Mouse (Mus musculus): Measurements from ENCODE around the gene Jph2.

The Jph2 gene

DNA sequence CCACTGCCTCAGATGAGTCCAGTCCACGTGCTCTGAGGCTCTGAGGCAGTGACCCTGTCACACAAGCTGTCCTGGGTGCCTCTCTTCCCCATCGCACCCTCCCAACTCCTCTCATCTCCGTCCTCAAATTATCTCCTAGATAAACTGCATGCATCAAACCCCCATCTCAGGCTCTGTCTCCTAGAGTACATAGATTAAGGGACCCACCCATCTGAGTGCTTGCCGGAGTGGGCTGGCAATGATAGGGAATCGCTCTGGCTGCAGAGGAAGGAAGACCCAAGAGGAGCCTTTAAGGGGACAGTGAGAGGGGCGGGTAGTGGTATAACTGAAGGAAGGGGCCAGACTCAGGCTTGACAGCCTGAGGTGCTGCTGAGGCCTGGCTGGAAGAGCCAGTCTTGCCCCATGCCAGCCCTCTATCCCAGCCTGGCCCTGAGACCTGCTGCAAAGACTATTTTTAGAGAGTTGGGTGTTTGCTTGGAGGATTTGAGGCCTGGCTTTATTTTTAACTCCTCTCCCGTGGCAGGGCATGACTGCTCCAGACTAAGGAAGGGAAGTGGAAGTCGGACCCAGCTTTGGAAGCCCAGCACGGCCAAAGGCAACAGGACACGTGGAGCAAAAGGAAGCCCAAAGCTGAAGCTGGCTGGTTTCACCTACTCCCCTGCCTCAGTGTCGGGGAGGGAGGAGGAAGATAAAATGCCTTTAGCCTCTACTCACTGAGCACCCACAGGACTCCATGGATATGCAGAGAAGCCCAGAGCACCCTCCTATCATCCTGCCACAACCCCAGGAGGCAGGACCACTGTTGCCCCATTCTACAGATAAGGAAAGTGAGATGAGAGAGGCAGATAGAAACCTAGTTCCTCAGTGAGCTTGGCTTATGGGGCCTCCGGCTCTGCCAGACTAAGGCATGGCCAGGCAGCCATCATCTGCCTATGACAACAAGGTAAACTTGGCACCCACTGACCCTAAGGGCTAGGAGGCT is 34.6 kb downstream of the Jph2 start:
- no peak for DNase-seq (ENCODE audit: low read depth, low spot score)

DNA sequence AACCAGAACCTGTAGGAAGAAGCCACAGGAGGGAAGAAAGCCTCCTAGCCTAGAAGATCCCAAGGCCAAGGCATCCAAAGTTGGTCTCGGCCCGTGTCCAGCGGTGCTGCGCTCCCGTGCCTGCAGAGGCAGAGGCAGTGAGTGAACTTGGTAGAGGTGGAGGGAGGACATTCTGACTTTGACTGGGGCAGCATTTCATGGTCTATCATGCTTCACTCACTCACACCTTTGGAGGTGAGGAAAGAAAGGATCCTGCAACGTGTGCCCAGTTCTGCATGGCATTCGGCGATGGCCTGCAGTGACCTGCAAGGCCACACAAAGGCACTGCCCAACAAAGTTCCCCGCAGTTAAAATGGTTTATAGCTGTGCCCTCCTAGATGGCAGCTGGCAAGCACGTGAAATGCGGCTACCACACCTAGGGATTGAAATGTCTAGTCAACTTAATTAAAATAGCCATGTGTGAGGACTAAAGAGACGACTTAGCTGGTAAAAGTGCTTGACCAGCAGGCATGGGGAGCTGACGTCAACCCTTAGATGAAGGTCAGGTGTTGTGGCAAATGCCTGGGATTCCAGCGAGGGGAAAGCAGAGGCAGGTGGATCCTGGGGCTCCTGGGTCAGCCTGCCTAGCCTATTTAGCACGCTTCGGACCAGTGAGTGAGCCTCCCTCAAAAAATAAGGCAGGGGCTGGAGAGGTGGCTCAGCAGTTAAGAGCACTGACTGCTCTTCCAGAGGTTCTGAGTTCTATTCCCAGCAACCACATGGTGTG is 36.8 kb downstream of the Jph2 start:
- DNase-seq (ENCODE audit: low read depth, low spot score), result no peak

DNA sequence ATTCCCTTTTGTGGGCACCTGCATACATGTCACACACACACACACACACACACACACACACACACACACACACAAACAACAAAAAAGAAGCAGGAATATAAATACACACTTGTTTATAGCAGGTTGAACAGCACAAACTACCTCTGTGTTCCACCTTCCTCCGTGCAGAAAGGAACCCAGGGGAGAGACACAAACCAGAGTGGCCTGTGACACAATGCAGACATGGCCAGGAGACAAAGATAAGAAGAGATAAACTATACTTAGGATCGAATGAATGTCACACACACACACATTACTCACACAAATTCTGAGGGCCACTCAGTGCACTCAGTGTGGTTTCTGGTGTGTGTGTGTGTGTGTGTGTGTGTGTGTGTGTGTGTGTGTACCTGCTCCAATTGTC is 38.5 kb downstream of the Jph2 start:
- no peak for DNase-seq (ENCODE audit: low read depth, low spot score)

DNA sequence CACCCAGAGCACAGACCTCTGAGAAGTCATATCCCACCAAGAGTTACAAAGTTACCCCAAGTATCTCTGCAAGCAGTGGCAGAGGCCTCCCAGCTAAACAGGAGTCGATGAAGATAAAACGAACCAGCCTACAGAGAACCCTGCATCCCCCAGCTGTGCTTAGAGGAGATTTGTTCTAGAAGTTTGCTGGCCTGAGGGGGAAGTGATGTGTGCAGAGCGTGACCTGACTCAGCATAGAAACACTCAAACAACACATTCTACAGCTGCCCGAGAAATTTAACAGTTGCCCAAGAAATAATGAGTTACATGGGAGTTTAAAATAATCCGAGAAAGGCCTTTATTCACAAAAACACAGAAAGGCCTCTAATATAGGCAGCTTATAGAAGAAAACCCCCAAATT is 39.1 kb downstream of the Jph2 start:
- no peak for DNase-seq (ENCODE audit: low read depth, low spot score)

DNA sequence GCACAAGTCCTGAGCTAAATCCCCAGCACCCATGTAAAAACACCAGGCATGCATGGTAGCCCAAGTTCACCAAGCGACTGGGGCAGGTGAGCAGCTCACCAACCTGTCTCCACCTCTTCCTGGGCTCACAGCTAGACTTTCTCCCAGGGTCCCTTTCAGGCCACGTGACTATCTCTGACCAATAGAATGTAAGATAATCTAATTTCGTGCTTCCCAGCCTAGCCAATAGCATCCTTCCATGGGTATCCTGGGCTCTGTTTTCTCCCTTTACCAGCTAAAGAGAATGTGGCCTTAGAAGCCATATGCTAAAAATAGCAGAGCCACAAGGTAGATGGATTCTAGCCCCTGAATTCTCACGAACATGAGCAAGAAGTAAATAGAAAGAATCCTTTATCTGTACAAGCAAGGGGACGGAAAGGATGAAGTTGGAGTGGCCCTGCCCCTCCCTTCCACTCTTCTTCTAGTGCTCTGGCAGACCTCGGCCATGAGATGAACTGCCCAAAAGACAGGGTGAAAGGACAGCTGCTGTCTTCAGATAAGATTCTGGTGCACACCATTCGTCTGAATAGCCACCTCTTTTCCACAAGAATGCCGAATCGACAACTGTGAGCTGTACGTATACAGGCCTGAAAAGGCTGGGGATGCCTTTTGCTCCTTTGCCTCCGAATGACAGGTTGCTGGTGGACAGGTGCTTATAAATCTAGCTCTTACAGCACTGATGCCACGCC is 41.5 kb downstream of the Jph2 start:
- DNase-seq (ENCODE audit: low read depth, low spot score), result no peak

DNA sequence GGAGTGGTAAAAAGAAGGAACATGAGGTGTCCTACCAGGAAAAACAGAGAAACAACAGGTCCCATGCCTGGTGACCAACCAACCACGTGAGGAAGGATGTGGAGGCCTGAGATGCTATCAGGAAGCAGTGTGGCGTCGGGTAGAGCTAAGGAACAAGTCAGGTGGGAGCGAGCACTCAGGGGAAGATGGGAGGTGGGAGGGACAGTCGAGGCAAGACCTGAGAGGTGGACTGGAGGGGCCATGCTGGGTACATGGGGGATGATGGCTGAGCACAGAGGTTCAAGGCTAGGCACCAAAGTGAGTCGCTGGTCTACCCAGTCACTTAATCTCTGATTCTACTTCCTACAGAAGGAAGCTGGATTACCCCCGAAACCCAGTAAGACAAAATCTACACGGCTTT is 42.1 kb downstream of the Jph2 start:
- no peak for DNase-seq (ENCODE audit: low read depth, low spot score)

GRCm38 (mm10) chr2:163353731-163354130 is 44.1 kb downstream of the Jph2 start:
- no peak for DNase-seq (ENCODE audit: low read depth, low spot score)

GRCm38 (mm10) chr2:163350443-163350842 is 47.4 kb downstream of the Jph2 start:
- no peak for DNase-seq (ENCODE audit: low read depth, low spot score)

GRCm38 (mm10) chr2:163349411-163349810 is 48.4 kb downstream of the Jph2 start:
- DNase-seq (ENCODE audit: low read depth, low spot score), result no peak

DNA sequence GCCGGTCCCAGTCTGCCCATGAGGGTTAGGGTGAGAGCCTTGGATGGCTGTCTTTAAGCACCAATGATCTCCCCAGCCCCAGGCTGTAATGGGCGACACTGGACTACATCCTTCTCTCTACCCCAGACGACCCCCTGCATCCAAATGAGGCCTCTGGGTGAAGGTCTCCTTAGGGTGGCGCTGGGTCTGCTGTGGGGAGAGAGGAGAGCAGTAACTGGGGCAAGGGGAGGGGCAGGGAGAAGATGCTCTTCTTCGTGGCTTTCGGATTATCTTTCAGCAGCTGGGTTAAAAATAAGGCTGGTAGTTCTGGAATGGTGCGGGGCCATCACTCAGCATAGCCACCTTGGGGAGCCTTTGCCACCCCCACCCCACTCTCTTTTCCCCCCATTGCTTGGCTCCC is 49.1 kb downstream of the Jph2 start:
- no peak for DNase-seq (ENCODE audit: low read depth, low spot score)

GRCm38 (mm10) chr2:163347517-163348184 is 50.1 kb downstream of the Jph2 start:
- DNase-seq (ENCODE audit: low read depth, low spot score), result no peak

GRCm38 (mm10) chr2:163346497-163346896 is 51.3 kb downstream of the Jph2 start:
- no peak for DNase-seq (ENCODE audit: low read depth, low spot score)

DNA sequence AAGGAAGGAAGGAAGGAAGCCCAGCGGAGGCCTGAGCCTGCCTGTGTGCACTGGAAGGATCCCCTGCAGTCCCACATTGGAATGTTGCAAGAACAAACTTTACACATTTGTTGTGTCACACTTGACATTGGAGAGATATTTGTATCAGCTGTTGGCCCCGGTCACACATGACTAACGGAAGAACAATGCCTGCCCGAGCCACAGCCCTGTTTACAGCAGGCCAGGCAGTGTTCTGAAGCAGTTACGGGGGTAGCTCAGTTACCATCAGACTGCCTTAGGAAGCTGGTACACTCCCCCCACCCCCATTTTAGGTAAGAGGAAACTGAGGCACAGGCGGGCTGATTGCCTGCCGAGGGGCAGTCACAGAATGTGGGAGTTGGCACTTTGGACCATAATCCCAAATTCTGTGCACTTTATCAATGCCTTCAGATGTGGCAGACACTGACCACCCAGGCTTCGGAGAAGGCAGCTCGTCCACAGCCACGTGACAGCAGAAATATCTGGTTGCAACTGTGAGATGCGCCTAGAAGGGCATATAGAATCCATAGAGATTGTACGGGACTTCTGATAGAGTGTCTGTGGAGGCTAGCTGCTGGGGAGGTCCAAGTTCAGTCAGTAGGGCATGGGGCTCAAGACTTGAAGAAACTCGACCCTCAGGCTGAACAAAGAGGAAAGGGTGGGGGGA is 52.7 kb downstream of the Jph2 start:
- no peak for DNase-seq (ENCODE audit: low read depth, low spot score)

GRCm38 (mm10) chr2:163343671-163344070 is 54.1 kb downstream of the Jph2 start:
- no peak for DNase-seq (ENCODE audit: low read depth, low spot score)

GRCm38 (mm10) chr2:163340263-163340662 is 57.5 kb downstream of the Jph2 start:
- DNase-seq (ENCODE audit: low read depth, low spot score), result peak; percentile 72

DNA sequence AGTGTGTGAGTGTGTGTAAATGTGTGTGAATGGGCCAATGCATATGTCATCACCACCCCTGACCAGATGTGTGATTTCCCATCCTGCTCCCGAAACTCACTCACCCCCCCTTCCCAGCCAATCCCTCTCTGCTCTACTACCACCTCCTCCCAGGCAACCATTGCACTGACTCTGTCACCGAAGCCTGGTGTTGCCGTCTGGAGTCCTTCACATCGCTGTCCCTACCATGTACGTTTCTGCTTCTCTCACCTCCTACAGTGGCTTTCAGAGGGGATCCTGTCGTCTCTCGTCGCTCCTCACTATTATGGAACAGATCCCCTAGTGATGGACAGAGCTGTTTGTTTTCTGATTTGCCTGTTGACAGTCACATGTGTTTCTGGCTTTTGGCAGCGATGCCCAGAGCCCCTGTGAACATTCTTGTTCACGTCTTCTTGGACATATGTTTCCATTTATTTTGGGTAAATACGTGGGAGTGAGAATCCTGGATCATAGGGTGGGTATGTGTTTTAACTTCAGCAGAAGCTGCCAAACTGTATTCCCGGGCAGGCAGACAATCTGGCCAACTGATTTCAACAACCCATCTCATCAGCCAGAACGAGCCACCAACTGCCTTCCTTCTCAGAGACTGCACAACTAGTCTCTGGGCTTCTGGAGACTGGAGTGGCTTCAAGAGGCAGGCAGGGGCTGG is 65.3 kb downstream of the Jph2 start:
- DNase-seq (ENCODE audit: low read depth, low spot score), result no peak

- no peak for DNase-seq (ENCODE audit: low read depth, low spot score)
Measured at GRCm38 (mm10) chr2:163331423-163331822, 66.4 kb downstream of the Jph2 start.

GRCm38 (mm10) chr2:163330742-163331141 is 67.1 kb downstream of the Jph2 start:
- peak; percentile 54 for DNase-seq (ENCODE audit: low read depth, low spot score)

DNA sequence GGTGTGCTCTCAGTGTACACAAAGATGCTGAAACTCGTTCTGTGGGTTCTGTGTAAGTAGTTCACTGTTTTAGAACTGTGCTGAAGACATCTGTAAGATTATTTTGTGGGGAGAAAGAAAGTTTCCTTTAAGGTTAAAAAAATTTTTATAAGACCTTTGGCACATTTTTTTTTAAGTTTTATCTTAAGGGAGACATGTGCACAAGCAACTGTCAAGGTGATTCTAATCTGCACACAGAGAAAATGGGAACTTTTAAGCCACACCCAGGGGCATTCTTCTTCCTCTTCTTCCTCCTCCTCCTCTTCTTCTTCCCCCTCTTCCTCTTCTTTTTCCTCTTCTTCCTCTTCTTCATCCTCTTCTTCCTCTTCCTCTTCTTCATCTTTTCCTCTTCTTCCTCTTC is 74.6 kb downstream of the Jph2 start:
- DNase-seq (ENCODE audit: low read depth, low spot score), result no peak

DNA sequence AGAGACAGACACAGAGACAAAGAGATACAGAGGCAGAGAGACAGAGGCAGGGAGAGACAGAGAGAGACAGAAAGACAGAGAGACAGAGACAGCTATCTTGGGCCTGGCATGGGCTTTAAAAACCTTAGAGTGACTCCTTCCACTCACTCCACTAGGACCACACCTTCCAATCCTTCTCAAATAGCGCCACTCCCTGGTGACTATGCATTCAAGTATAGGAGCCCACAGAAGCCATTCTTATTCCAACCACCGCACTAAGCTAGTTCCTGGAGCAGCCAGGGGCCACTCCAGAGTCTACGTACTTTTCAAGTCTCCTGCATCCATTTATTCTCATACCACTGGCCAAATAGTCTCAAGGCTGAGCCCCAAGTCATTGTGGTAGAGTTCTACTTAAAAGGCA is 79.0 kb downstream of the Jph2 start:
- no peak for DNase-seq (ENCODE audit: low read depth, low spot score)
